Mouse (Mus musculus) hindbrain, embryonic 15.5 days (tissue): ENCODE measurements around the gene Lrriq3. TPM values are rescaled to one million over a fixed set of nuclear protein-coding genes. Genes with fewer than 3 reads are reported as not detected.
A peak's percentile ranks its signal among the peaks of the same experiment; 100 is the strongest.

Experiments used
- ATAC-seq: fragments of 200-750 bp; cut with Nextera tagmentation; 2 replicates; pipeline ENCODE4 v1.8.0; 2017; ENCODE audit warnings: low read depth, moderate number of reproducible peaks, moderate TSS enrichment; ENCODE audit not compliant: low FRiP score
- H3K27ac ChIP-seq: fragments of 300-500 bp; sonication (generic); replicated peaks from 2 replicates; pipeline ENCODE4 v1.5.1; 2015; ENCODE audit warnings: mild to moderate bottlenecking, inconsistent platforms
- H3K27me3 ChIP-seq: fragments of 300-500 bp; sonication (generic); 2 replicates; pipeline ENCODE4 v1.6.1; 2015; ENCODE audit warnings: control low read depth, inconsistent platforms
- H3K36me3 ChIP-seq: fragments of 300-500 bp; sonication (generic); 2 replicates; pipeline ENCODE4 v1.6.1; 2015; ENCODE audit warnings: control low read depth, inconsistent platforms
- H3K4me1 ChIP-seq: fragments of 300-500 bp; sonication (generic); replicated peaks from 2 replicates; pipeline ENCODE4 v1.6.1; 2015; ENCODE audit warnings: control low read depth, inconsistent platforms
- H3K4me2 ChIP-seq: fragments of 300-500 bp; sonication (generic); 2 replicates; pipeline ENCODE4 v1.6.1; 2015; ENCODE audit warnings: moderate library complexity, mild to moderate bottlenecking, inconsistent platforms
- H3K4me3 ChIP-seq: fragments of 300-500 bp; sonication (generic); 2 replicates; pipeline ENCODE4 v1.5.1; 2015; ENCODE audit warnings: mild to moderate bottlenecking, inconsistent platforms
- H3K9ac ChIP-seq: fragments of 300-500 bp; sonication (generic); 2 replicates; pipeline ENCODE4 v1.6.1; 2015; ENCODE audit warnings: inconsistent platforms
- H3K9me3 ChIP-seq: fragments of 300-500 bp; sonication (generic); 2 replicates; pipeline ENCODE4 v1.6.1; 2016; ENCODE audit warnings: control low read depth, inconsistent platforms
- whole genome bisulfite sequencing: fragments of 180-500 bp; shearing (Covaris S2); methylation state at CpG from one replicate; pipeline ENCODE4 v1.1.7; 2015; 5-methylcytosine and 5-hydroxymethylcytosine counted together
- polyA plus RNA-seq: library from polyadenylated mRNA; unstranded; fragments of >200 nt; fragmentation: Nextera tagmentation; extraction: Ambion mirVana; gene quantifications from 2 replicates; pipeline ENCODE4 v1.2.1, GENCODE M21; 2015

The Lrriq3 gene
- 1.1 and 1.6 TPM in 2 replicates for polyA plus RNA-seq

GRCm38 (mm10) chr3:155093116-155093956 lies at the start of gene Lrriq3, which contains the start of gene Fpgt:
Gene Lrriq3 (plus strand): TSS chr3:155093434.
Gene Fpgt (minus strand): TSS chr3:155093403.
- under 1% methylated on average over 47 of the region's 47 CpGs for WGBS
- peak; percentile 99 for ATAC-seq
- H3K27ac ChIP-seq: peak within 1 kb of the TSS; percentile 90

DNA sequence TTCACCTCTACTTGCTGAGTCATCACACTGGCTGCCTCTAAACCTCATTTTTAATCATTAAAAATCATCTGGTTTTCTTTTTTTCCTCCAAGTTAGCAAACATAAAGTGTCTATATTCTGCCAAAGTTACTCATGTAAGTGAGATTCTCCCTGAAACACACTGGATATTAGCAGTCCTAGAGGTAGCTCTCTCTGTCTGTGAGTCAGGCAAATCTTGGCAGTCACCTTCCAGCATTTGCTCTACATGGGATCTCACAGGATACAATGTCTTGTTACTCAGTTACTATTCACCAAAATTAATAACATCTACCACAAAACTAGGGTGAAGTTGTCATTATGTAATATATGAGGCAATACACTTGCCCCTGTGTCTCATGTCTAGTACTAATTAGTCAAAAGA lies 41.2 kb upstream of the Lrriq3 start:
- no peak overlapping the region for H3K4me2 ChIP-seq
- ATAC-seq: no peak
- H3K9me3 ChIP-seq: no peaks in the 10 kb centered on the region
- no peaks in the 10 kb centered on the region for H3K4me1 ChIP-seq
- no peak overlapping the region for H3K27ac ChIP-seq
- no peak overlapping the region for H3K4me3 ChIP-seq
- no peak overlapping the region for H3K9ac ChIP-seq
- H3K27me3 ChIP-seq: no peaks in the 10 kb centered on the region
- H3K36me3 ChIP-seq: no peaks in the 10 kb centered on the region

More at GRCm38 (mm10) chr3:155093116-155093956, at the start of gene Lrriq3, which contains the start of gene Fpgt:
- Histone ChIP-seq H3K4me1 (peaks cover 12% of the 10 kb centered on the region), H3K9ac (peak within 1 kb of the TSS; percentile 84), H3K9me3 (no peaks in the 10 kb centered on the region), H3K4me2 (peak within 1 kb of the TSS; percentile 76), H3K36me3 (no peaks in the 10 kb centered on the region), H3K4me3 (peak within 1 kb of the TSS; percentile 63), H3K27me3 (no peaks in the 10 kb centered on the region)

DNA sequence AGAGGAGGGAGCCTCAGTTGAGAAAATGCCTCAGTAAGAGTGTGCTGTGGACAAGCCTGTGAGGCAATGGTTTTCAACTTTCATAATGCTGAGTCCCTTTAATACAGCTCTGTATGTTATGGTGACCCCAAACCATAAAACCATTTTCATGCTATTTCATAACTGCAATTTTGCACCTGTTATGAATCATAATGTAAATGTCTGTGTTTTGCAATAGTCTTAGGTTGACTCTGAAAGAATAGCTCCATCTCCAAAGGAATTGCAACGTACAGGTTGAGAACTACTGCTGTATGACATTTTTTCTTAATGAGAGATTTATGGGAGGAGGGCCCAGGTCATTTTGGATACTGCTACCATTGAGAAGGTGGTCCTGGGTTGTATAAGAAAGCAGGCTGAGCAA lies 40.0 kb upstream of the Lrriq3 start:
- WGBS: 67% methylated on average over 1 of the region's 1 CpGs
- Histone ChIP-seq H3K4me3 (no peak overlapping the region), H3K4me1 (no peaks in the 10 kb centered on the region), H3K4me2 (no peak overlapping the region), H3K9ac (no peak overlapping the region), H3K27ac (no peak overlapping the region), H3K36me3 (no peaks in the 10 kb centered on the region), H3K9me3 (no peaks in the 10 kb centered on the region), H3K27me3 (no peaks in the 10 kb centered on the region)
- ATAC-seq: no peak

- 79% methylated on average over 6 of the region's 6 CpGs for WGBS
- H3K36me3 ChIP-seq: no peaks in the 10 kb centered on the region
- H3K4me2 ChIP-seq: no peak within 1 kb of the TSS
- H3K9me3 ChIP-seq: no peaks in the 10 kb centered on the region
- no peak within 1 kb of the TSS for H3K9ac ChIP-seq
- no peak within 1 kb of the TSS for H3K27ac ChIP-seq
- no peaks in the 10 kb centered on the region for H3K27me3 ChIP-seq
- no peak for ATAC-seq
- H3K4me3 ChIP-seq: no peak within 1 kb of the TSS
- H3K4me1 ChIP-seq: no peaks in the 10 kb centered on the region
Observed at GRCm38 (mm10) chr3:155055231-155055916, 37.9 kb upstream of the Lrriq3 start, which contains the start of gene Tnni3k. Gene Tnni3k (minus strand): TSS chr3:155055407.

DNA sequence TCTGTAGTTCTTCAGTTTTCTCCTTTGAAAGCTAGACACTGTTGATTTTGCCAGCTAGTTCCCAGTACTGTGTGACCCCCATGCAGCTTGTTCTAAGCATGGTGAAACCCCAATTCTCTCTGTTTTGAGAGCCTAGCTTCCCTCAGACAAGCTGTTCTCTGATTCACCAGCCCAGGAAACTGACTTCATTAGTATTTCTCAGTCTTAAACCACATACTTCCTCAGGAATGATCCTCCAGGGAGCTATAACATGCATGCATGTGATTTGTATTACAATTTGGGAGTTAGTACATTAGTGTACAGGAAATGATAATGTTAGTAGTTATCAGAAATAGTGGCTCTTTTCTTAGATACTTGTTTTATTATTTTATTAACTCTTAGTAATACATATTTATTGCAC lies 36.6 kb upstream of the Lrriq3 start:
- Histone ChIP-seq H3K4me3 (no peak overlapping the region), H3K36me3 (no peaks in the 10 kb centered on the region), H3K9ac (no peak overlapping the region), H3K4me1 (no peaks in the 10 kb centered on the region), H3K27me3 (no peaks in the 10 kb centered on the region), H3K9me3 (no peaks in the 10 kb centered on the region), H3K4me2 (no peak overlapping the region), H3K27ac (no peak overlapping the region)
- ATAC-seq: no peak

GRCm38 (mm10) chr3:155057566-155057965 lies 35.7 kb upstream of the Lrriq3 start:
- Histone ChIP-seq H3K4me1 (no peaks in the 10 kb centered on the region), H3K4me2 (no peak overlapping the region), H3K27me3 (no peaks in the 10 kb centered on the region), H3K4me3 (no peak overlapping the region), H3K36me3 (no peaks in the 10 kb centered on the region), H3K9me3 (no peaks in the 10 kb centered on the region), H3K27ac (no peak overlapping the region), H3K9ac (no peak overlapping the region)
- ATAC-seq: no peak

DNA sequence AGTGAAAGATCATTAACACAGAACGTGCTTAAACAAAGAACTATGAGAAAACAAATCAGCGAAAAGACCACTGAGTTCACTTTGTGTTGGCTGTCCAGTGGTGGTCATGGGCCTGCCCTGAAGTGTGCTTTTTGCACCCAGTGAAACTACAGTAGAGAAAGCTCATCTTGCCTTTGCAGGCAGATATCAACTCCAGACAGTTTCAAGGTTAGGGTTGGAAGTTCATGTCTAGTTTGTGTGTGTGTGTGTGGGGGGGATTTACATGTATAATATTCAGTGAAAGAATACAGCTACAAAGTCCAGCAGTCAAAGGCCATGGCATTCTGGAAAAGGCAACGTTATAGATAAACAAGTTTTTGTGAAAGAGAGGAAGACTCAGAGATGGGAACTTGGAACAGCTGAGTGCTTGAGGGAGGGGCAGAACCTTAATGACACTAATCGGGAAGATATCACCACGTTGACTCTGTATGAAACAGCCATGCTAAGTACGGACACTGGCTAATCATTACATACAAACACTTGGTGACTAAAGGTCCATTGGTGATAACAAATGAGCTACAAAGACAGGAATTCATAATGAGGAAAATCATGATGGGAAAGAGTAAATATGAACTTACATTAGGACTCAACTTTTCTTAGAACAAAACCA lies 34.3 kb upstream of the Lrriq3 start:
- no peak overlapping the region for H3K4me3 ChIP-seq
- no peak for ATAC-seq
- H3K27me3 ChIP-seq: no peaks in the 10 kb centered on the region
- no peak overlapping the region for H3K9ac ChIP-seq
- no peak overlapping the region for H3K27ac ChIP-seq
- no peaks in the 10 kb centered on the region for H3K36me3 ChIP-seq
- no peaks in the 10 kb centered on the region for H3K9me3 ChIP-seq
- 79% methylated on average over 6 of the region's 6 CpGs for WGBS
- no peaks in the 10 kb centered on the region for H3K4me1 ChIP-seq
- no peak overlapping the region for H3K4me2 ChIP-seq

DNA sequence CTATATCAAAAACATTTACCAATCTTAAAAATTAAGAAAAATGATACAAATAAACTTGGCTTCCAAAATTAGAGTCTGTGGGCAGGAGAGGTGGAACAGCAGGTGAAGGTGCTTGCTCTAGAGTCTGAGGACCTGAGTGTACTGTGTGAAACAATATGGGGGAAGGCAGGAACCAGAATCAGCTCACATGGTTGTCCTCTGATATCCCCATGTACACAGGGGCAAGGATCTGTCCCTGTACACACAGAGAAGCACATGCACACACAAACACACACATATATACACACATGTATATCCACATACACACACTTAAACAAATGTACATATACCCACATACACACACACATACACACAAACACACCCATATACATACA lies 33.8 kb upstream of the Lrriq3 start:
- Histone ChIP-seq H3K4me3 (no peak overlapping the region), H3K4me2 (no peak overlapping the region), H3K36me3 (no peaks in the 10 kb centered on the region), H3K9ac (no peak overlapping the region), H3K27ac (no peak overlapping the region), H3K9me3 (no peaks in the 10 kb centered on the region), H3K27me3 (no peaks in the 10 kb centered on the region), H3K4me1 (no peaks in the 10 kb centered on the region)
- no peak for ATAC-seq

GRCm38 (mm10) chr3:155077908-155078307 lies 15.3 kb upstream of the Lrriq3 start:
- Histone ChIP-seq H3K27ac (no peak overlapping the region), H3K4me2 (no peak overlapping the region), H3K27me3 (no peaks in the 10 kb centered on the region), H3K4me1 (no peaks in the 10 kb centered on the region), H3K9ac (no peak overlapping the region), H3K36me3 (no peaks in the 10 kb centered on the region), H3K4me3 (no peak overlapping the region), H3K9me3 (no peaks in the 10 kb centered on the region)
- 86% methylated on average over 4 of the region's 4 CpGs for WGBS
- no peak for ATAC-seq

GRCm38 (mm10) chr3:155092081-155092480 lies 1.2 kb upstream of the Lrriq3 start:
- Histone ChIP-seq H3K4me2 (peak overlapping the region; percentile 76), H3K4me3 (peak overlapping the region; percentile 63; the same call in 1 of the 2 replicates), H3K9me3 (no peaks in the 10 kb centered on the region), H3K36me3 (peaks cover 8% of the 10 kb centered on the region), H3K27me3 (no peaks in the 10 kb centered on the region), H3K4me1 (peaks cover 12% of the 10 kb centered on the region), H3K9ac (no peak overlapping the region), H3K27ac (no peak overlapping the region)
- no peak for ATAC-seq
- 96% methylated on average over 6 of the region's 6 CpGs for WGBS

DNA sequence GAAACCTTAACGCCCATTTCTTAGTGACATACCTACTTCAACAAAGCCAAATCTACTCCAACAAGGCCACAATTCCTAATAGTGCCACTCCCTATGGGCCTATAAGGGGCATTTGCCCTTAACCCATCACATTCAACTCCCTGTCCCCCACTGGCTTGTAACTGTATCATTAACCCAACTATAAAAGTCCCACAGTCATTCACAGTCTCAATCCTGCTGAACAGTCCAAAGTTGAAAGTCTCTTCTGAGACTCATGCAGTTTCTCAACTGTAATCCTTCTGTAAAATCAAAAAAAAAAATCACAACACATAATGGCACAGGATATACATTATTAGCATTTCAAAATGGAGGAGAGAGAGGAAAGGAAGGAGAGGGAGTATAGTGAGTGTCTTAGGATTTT lies 6.0 kb downstream of the Lrriq3 start:
- Histone ChIP-seq H3K9ac (no peak overlapping the region), H3K27me3 (no peaks in the 10 kb centered on the region), H3K4me1 (no peaks in the 10 kb centered on the region), H3K27ac (no peak overlapping the region), H3K4me2 (no peak overlapping the region), H3K36me3 (no peaks in the 10 kb centered on the region), H3K4me3 (no peak overlapping the region), H3K9me3 (no peaks in the 10 kb centered on the region)
- no peak for ATAC-seq
- 100% methylated on average over 1 of the region's 1 CpGs for WGBS

DNA sequence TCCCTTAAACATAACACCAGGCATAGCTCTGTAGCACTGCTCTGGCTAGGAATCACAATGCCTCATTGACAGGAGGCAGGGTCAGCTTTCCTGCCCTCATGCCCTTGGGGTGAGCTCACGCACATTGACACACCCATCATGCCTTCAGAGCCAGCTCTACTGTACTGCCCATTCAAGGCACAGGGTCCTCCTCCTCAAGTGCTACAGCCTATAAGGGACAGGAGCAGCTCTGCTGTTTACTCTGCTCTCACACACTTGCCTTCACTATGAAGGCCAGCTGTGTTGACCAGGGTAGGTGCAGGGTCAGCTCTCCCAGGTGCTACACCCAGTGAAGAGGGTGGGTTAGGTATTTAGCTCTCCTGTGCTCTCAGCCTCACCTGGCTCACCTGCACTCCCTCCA lies 12.7 kb downstream of the Lrriq3 start:
- Histone ChIP-seq H3K9me3 (no peaks in the 10 kb centered on the region), H3K4me3 (no peak overlapping the region), H3K9ac (no peak overlapping the region), H3K27me3 (no peaks in the 10 kb centered on the region), H3K4me2 (no peak overlapping the region), H3K4me1 (no peaks in the 10 kb centered on the region), H3K36me3 (no peaks in the 10 kb centered on the region), H3K27ac (no peak overlapping the region)
- 83% methylated on average over 1 of the region's 1 CpGs for WGBS
- no peak for ATAC-seq
